Mouse (Mus musculus) liver, embryonic 14.5 days (tissue): Measurements from ENCODE around the gene Olfr1424. TPM values are rescaled to one million over a fixed set of nuclear protein-coding genes. Genes with fewer than 3 reads are reported as not detected.

ENCODE experiments used
- ATAC-seq: fragments of 200-750 bp; cut with Nextera tagmentation; 2 replicates; pipeline ENCODE4 v1.8.0; 2017; ENCODE audit warnings: moderate number of reproducible peaks, mild to moderate bottlenecking, moderate library complexity; ENCODE audit not compliant: insufficient read depth
- DNase-seq, 3 experiments: peaks; one replicate each; pipeline ENCODE4 v3.0.0-alpha.2; 2012 to 2013; ENCODE audit warnings: low read depth in 3 of 3, low spot score in 3 of 3
- H3K27ac ChIP-seq: fragments of 300-500 bp; sonication (generic); 2 replicates; pipeline ENCODE4 v1.5.1; 2014; ENCODE audit warnings: moderate library complexity, mild to moderate bottlenecking, control low read depth, inconsistent platforms
- H3K27me3 ChIP-seq: fragments of 300-500 bp; sonication (generic); 2 replicates; pipeline ENCODE4 v1.6.1; 2014; ENCODE audit warnings: mild to moderate bottlenecking, low read length, moderate library complexity; ENCODE audit not compliant: control insufficient read depth, insufficient read depth
- H3K36me3 ChIP-seq: fragments of 300-500 bp; sonication (generic); replicated peaks from 2 replicates; pipeline ENCODE4 v1.6.1; 2014; ENCODE audit warnings: low read depth; ENCODE audit not compliant: control insufficient read depth, insufficient read depth
- H3K4me1 ChIP-seq, 2 experiments: fragments of 200-500 bp in 1 of 2; fragments of 300-500 bp in 1 of 2; sonication (generic) in 1 of 2; replicated peaks; 2 replicates each; pipeline ENCODE4 v1.6.1; 2012 to 2014; ENCODE audit warnings: antibody characterized with exemption in 1 of 2, inconsistent platforms in 1 of 2, low read length in 1 of 2; ENCODE audit not compliant: control insufficient read depth in 2 of 2, insufficient read depth in 2 of 2
- H3K4me2 ChIP-seq: fragments of 300-500 bp; sonication (generic); 2 replicates; pipeline ENCODE4 v1.6.1; 2014; ENCODE audit warnings: low read depth, mild to moderate bottlenecking, control low read depth, moderate library complexity
- H3K4me3 ChIP-seq, 2 experiments: fragments of 200-500 bp in 1 of 2; fragments of 300-500 bp in 1 of 2; sonication (generic) in 1 of 2; 2 replicates each; pipeline ENCODE4 v1.5.1; 2012 to 2014; ENCODE audit warnings: low read depth in 2 of 2, low read length in 2 of 2, mild to moderate bottlenecking in 2 of 2, control low read depth in 1 of 2, inconsistent platforms in 1 of 2, moderate library complexity in 1 of 2; ENCODE audit not compliant: insufficient read depth in 1 of 2
- H3K9ac ChIP-seq: fragments of 300-500 bp; sonication (generic); replicated peaks from 2 replicates; pipeline ENCODE4 v1.6.1; 2014; ENCODE audit warnings: mild to moderate bottlenecking, control low read depth, moderate library complexity
- H3K9me3 ChIP-seq: fragments of 300-500 bp; sonication (generic); 2 replicates; pipeline ENCODE4 v1.6.1; 2016; ENCODE audit warnings: low read length, mixed read lengths; ENCODE audit not compliant: control insufficient read depth
- CTCF ChIP-seq: IDR thresholded peaks from 2 replicates; pipeline ENCODE4 v1.5.1; 2016; ENCODE audit warnings: antibody characterized with exemption, low read depth, control low read depth
- EP300 ChIP-seq: IDR thresholded peaks from 2 replicates; pipeline ENCODE4 v1.6.1; 2016; ENCODE audit warnings: antibody characterized with exemption, low read depth
- WGBS: fragments of 180-500 bp; shearing (Covaris S2); extraction: QIAGEN DNeasy Blood & Tissue Kit; methylation state at CpG from one replicate; pipeline ENCODE4 v1.1.7; 2014; ENCODE audit not compliant: insufficient replicate concordance; 5-methylcytosine and 5-hydroxymethylcytosine counted together
- polyA plus RNA-seq, 2 experiments: library from polyadenylated mRNA; depleted of rRNA in 1 of 2; stranded (reverse) in 1 of 2; unstranded in 1 of 2; fragments of >200 nt; fragmentation: Nextera tagmentation in 1 of 2; extraction: Ambion mirVana in 1 of 2; gene quantifications; 2 replicates each; pipeline versions ENCODE4 v1.2.1 to v1.2.3; 2012 to 2014

Olfr1424 gene
- polyA plus RNA-seq, 2 experiments: not detected

DNA sequence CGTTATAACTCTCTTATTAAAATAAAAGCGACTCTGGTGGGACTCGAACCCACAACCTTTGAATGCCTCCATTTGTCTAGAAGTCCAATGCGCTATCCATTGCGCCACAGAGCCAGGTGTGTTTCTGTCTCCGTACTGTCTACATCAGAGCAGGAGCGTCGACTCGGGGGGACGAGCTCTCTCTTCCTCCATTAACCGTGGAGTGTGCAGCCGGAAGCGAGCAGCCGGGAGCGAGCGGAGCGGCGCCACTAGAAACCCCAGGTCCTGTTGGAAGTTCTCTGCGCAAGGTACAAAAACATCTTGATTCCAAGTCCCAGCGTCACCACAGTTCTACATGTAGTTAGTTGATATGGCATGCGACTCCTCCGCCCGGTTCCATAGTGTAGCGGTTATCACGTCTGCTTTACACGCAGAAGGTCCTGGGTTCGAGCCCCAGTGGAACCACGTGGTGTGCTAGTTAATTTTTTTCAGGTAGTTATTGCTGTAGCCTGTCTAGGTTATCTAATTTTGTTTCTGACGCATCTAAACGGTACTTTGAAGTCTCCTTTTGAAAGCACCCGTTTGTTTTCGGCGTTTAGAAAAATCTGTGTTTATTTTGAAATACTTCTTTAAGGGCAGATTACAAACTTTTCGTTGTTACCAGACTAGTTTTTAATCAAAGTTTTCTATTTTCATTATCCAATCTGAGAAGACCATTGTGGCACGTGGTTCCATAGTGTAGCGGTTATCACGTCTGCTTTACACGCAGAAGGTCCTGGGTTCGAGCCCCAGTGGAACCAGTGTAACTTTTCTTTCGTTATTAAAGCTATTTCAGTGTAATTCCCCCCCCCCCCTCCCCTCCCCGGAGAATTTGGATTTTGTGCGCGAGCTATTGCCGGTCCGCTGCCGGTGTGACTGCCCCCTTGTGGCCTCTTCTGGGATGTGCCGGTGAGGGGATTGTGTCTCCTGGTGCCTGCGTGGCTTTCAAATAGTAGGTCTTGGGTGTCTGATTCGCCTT lies 50.6 kb downstream of the Olfr1424 start:
- TF ChIP-seq CTCF (peak; percentile 90), EP300 (no peak)
- Histone ChIP-seq H3K4me3 (peak overlapping the region; percentile 63 to 79), H3K27me3 (no peaks in the 10 kb centered on the region), H3K36me3 (no peaks in the 10 kb centered on the region), H3K27ac (peak overlapping the region; percentile 59), H3K9ac (peak overlapping the region; percentile 2; the same call in 1 of the 2 replicates), H3K9me3 (no peaks in the 10 kb centered on the region), H3K4me2 (peak overlapping the region; percentile 85), H3K4me1 (peaks cover 8 to 19% of the 10 kb centered on the region in 2 experiments)
- DNase-seq (peak; percentile 82 to 87 (median 85)), ATAC-seq (peak; percentile 76)
- WGBS: under 1% methylated on average over 49 of the region's 49 CpGs

GRCm38 (mm10) chr19:12010916-12011559 lies 51.4 kb downstream of the Olfr1424 start:
- Histone ChIP-seq H3K9me3 (no peaks in the 10 kb centered on the region), H3K27ac (peak overlapping the region; percentile 68), H3K36me3 (no peaks in the 10 kb centered on the region), H3K4me1 (peaks cover 10 to 21% of the 10 kb centered on the region in 2 experiments), H3K9ac (peak overlapping the region; percentile 72), H3K4me3 (peak overlapping the region; percentile 63 to 83), H3K4me2 (peak overlapping the region; percentile 85), H3K27me3 (no peaks in the 10 kb centered on the region)
- peak; percentile 83 to 87 (median 84) for DNase-seq
- peak; percentile 46 for ATAC-seq
- WGBS: under 1% methylated on average over 26 of the region's 26 CpGs
- TF ChIP-seq CTCF (no peak), EP300 (0 out of 2 replicates have a peak, but pooled peaks have one; percentile 2)

- peak; percentile 8; the same call in 1 of the 2 replicates for ATAC-seq
Observed at GRCm38 (mm10) chr19:12010281-12010771, 52.2 kb downstream of the Olfr1424 start.

DNA sequence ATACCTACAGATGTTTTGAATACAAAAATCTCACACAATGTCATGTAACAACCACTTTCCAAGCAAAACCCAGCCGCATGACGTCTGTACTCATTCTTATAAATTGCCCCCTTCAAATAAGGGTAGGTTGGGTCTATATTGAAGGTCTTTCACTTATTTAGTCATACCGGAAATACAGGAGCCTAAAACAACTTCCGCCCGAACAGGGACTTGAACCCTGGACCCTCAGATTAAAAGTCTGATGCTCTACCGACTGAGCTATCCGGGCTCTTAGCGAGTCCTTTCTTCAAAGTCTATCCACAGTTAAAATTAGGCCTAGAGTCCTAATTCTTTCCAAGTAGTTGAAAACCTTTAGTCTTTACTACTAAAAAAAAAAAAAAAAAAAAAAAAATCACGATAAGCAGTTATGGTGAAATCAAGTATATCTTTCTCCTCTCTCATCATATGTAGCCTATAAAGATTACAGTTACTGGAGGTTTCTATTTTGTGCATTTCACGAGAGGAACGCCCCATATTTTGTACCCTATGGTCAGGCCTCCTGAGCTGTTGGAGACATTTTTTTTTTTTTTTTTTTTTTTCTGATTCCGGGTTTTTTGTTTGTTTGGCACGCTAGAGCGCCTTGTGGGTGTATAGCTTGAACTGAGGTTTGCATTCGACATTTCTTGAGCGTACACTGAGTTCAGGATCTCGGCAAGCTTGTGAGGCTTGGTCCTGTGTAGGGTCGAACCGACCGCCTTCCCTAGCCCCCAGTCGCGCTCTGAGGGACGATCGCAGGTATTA lies 52.8 kb downstream of the Olfr1424 start:
- H3K9ac ChIP-seq: peak overlapping the region; percentile 72
- H3K4me3 ChIP-seq: peak overlapping the region; percentile 63 to 83
- peak; percentile 32 for ATAC-seq
- peak overlapping the region; percentile 68 for H3K27ac ChIP-seq
- H3K4me2 ChIP-seq: peak overlapping the region; percentile 95
- H3K27me3 ChIP-seq: no peaks in the 10 kb centered on the region
- H3K36me3 ChIP-seq: no peaks in the 10 kb centered on the region
- no peak for TF ChIP-seq EP300
- TF ChIP-seq CTCF: no peak
- WGBS: under 1% methylated on average over 24 of the region's 24 CpGs
- peaks cover 11 to 23% of the 10 kb centered on the region in 2 experiments for H3K4me1 ChIP-seq
- no peaks in the 10 kb centered on the region for H3K9me3 ChIP-seq
- DNase-seq: peak in 2 of 3 experiments; percentile 69 to 73

More at GRCm38 (mm10) chr19:12010281-12010771, 52.2 kb downstream of the Olfr1424 start:
- TF ChIP-seq CTCF (no peak), EP300 (0 out of 2 replicates have a peak, but pooled peaks have one; percentile 3)
- H3K9ac ChIP-seq: peak overlapping the region; percentile 72
- H3K27me3 ChIP-seq: no peaks in the 10 kb centered on the region
- H3K4me2 ChIP-seq: peak overlapping the region; percentile 85
- no peaks in the 10 kb centered on the region for H3K36me3 ChIP-seq
- H3K4me1 ChIP-seq: peaks cover 10 to 21% of the 10 kb centered on the region in 2 experiments
- DNase-seq: peak in 2 of 3 experiments; percentile 49 to 64
- peak overlapping the region; percentile 68 for H3K27ac ChIP-seq
- no peaks in the 10 kb centered on the region for H3K9me3 ChIP-seq
- under 1% methylated on average over 24 of the region's 24 CpGs for WGBS
- peak overlapping the region; percentile 63 to 83 for H3K4me3 ChIP-seq

Other genes starting within 250 kb of the Olfr1424 start
- 0.39 and 0.78 TPM in 2 replicates for gene Stx3, start 243.3 kb downstream of the Olfr1424 start, polyA plus RNA-seq (2012; rRNA removed)
- 2.1 and 2.6 TPM in 2 replicates for gene Stx3, start 243.3 kb downstream of the Olfr1424 start, polyA plus RNA-seq (2014; fragmentation: Nextera tagmentation; extraction: Ambion mirVana)
- not detected in 2 replicates for gene Olfr1417, start 223.5 kb downstream of the Olfr1424 start, polyA plus RNA-seq (2012; rRNA removed)
- not detected in 2 replicates for gene Olfr1417, start 223.5 kb downstream of the Olfr1424 start, polyA plus RNA-seq (2014; fragmentation: Nextera tagmentation; extraction: Ambion mirVana)
- gene Olfr1418, start 201.6 kb downstream of the Olfr1424 start, polyA plus RNA-seq (2012; rRNA removed): not detected in 2 replicates
- not detected in 2 replicates for gene Olfr1418, start 201.6 kb downstream of the Olfr1424 start, polyA plus RNA-seq (2014; fragmentation: Nextera tagmentation; extraction: Ambion mirVana)
- not detected in 2 replicates for gene Olfr1419, start 187.6 kb downstream of the Olfr1424 start, polyA plus RNA-seq (2012; rRNA removed)
- not detected in 2 replicates for gene Olfr1419, start 187.6 kb downstream of the Olfr1424 start, polyA plus RNA-seq (2014; fragmentation: Nextera tagmentation; extraction: Ambion mirVana)
- gene Olfr1420, start 176.1 kb downstream of the Olfr1424 start, polyA plus RNA-seq (2012; rRNA removed): not detected in 2 replicates
- gene Olfr1420, start 176.1 kb downstream of the Olfr1424 start, polyA plus RNA-seq (2014; fragmentation: Nextera tagmentation; extraction: Ambion mirVana): not detected in 2 replicates
- 8.0 and 8.7 TPM in 2 replicates for gene Patl1, start 150.3 kb downstream of the Olfr1424 start, polyA plus RNA-seq (2012; rRNA removed)
- 6.0 and 7.1 TPM in 2 replicates for gene Patl1, start 150.3 kb downstream of the Olfr1424 start, polyA plus RNA-seq (2014; fragmentation: Nextera tagmentation; extraction: Ambion mirVana)
- 8.2 and 11.7 TPM in 2 replicates for gene Osbp, start 96.7 kb downstream of the Olfr1424 start, polyA plus RNA-seq (2012; rRNA removed)
- gene Osbp, start 96.7 kb downstream of the Olfr1424 start, polyA plus RNA-seq (2014; fragmentation: Nextera tagmentation; extraction: Ambion mirVana): 3.9 and 5.0 TPM in 2 replicates
- not detected in 2 replicates for gene Olfr1423, start 21.4 kb downstream of the Olfr1424 start, polyA plus RNA-seq (2012; rRNA removed)
- not detected in 2 replicates for gene Olfr1423, start 21.4 kb downstream of the Olfr1424 start, polyA plus RNA-seq (2014; fragmentation: Nextera tagmentation; extraction: Ambion mirVana)
- gene Olfr1425, start 15.0 kb upstream of the Olfr1424 start, polyA plus RNA-seq (2012; rRNA removed): not detected in 2 replicates
- not detected in 2 replicates for gene Olfr1425, start 15.0 kb upstream of the Olfr1424 start, polyA plus RNA-seq (2014; fragmentation: Nextera tagmentation; extraction: Ambion mirVana)
- gene Olfr1426, start 29.3 kb upstream of the Olfr1424 start, polyA plus RNA-seq (2012; rRNA removed): not detected in 2 replicates
- gene Olfr1426, start 29.3 kb upstream of the Olfr1424 start, polyA plus RNA-seq (2014; fragmentation: Nextera tagmentation; extraction: Ambion mirVana): not detected in 2 replicates
- gene Olfr1427, start 40.7 kb upstream of the Olfr1424 start, polyA plus RNA-seq (2012; rRNA removed): not detected in 2 replicates
- gene Olfr1427, start 40.7 kb upstream of the Olfr1424 start, polyA plus RNA-seq (2014; fragmentation: Nextera tagmentation; extraction: Ambion mirVana): not detected in 2 replicates
- gene Olfr1428, start 53.2 kb upstream of the Olfr1424 start, polyA plus RNA-seq (2012; rRNA removed): not detected in 2 replicates
- not detected in 2 replicates for gene Olfr1428, start 53.2 kb upstream of the Olfr1424 start, polyA plus RNA-seq (2014; fragmentation: Nextera tagmentation; extraction: Ambion mirVana)
- not detected in 2 replicates for gene Olfr76, start 60.5 kb upstream of the Olfr1424 start, polyA plus RNA-seq (2012; rRNA removed)
- gene Olfr76, start 60.5 kb upstream of the Olfr1424 start, polyA plus RNA-seq (2014; fragmentation: Nextera tagmentation; extraction: Ambion mirVana): not detected in 2 replicates
- not detected in 2 replicates for gene Olfr1555-ps1, start 107.4 kb upstream of the Olfr1424 start, polyA plus RNA-seq (2012; rRNA removed)
- not detected in 2 replicates for gene Olfr1555-ps1, start 107.4 kb upstream of the Olfr1424 start, polyA plus RNA-seq (2014; fragmentation: Nextera tagmentation; extraction: Ambion mirVana)
- not detected in 2 replicates for gene Olfr1431, start 138.0 kb upstream of the Olfr1424 start, polyA plus RNA-seq (2012; rRNA removed)
- gene Olfr1431, start 138.0 kb upstream of the Olfr1424 start, polyA plus RNA-seq (2014; fragmentation: Nextera tagmentation; extraction: Ambion mirVana): not detected in 2 replicates
- gene Olfr1432, start 169.9 kb upstream of the Olfr1424 start, polyA plus RNA-seq (2012; rRNA removed): not detected in 2 replicates
- not detected in 2 replicates for gene Olfr1432, start 169.9 kb upstream of the Olfr1424 start, polyA plus RNA-seq (2014; fragmentation: Nextera tagmentation; extraction: Ambion mirVana)
- not detected in 2 replicates for gene Olfr262, start 179.0 kb upstream of the Olfr1424 start, polyA plus RNA-seq (2012; rRNA removed)
- gene Olfr262, start 179.0 kb upstream of the Olfr1424 start, polyA plus RNA-seq (2014; fragmentation: Nextera tagmentation; extraction: Ambion mirVana): not detected in 2 replicates
- not detected in 2 replicates for gene Olfr235, start 198.3 kb upstream of the Olfr1424 start, polyA plus RNA-seq (2012; rRNA removed)
- not detected in 2 replicates for gene Olfr235, start 198.3 kb upstream of the Olfr1424 start, polyA plus RNA-seq (2014; fragmentation: Nextera tagmentation; extraction: Ambion mirVana)
- gene Olfr1434, start 217.2 kb upstream of the Olfr1424 start, polyA plus RNA-seq (2012; rRNA removed): not detected in 2 replicates
- not detected in 2 replicates for gene Olfr1434, start 217.2 kb upstream of the Olfr1424 start, polyA plus RNA-seq (2014; fragmentation: Nextera tagmentation; extraction: Ambion mirVana)
- gene Olfr1436, start 236.4 kb upstream of the Olfr1424 start, polyA plus RNA-seq (2012; rRNA removed): not detected in 2 replicates
- not detected in 2 replicates for gene Olfr1436, start 236.4 kb upstream of the Olfr1424 start, polyA plus RNA-seq (2014; fragmentation: Nextera tagmentation; extraction: Ambion mirVana)